Mouse (Mus musculus) hindbrain, embryonic 15.5 days (tissue): ENCODE measurements around the gene Polr2b. TPM values are rescaled to one million over a fixed set of nuclear protein-coding genes. Genes with fewer than 3 reads are reported as not detected.

ENCODE experiments used
- ATAC-seq: fragments of 200-750 bp; cut with Nextera tagmentation; 2 replicates; pipeline ENCODE4 v1.8.0; 2017; ENCODE audit warnings: low read depth, moderate number of reproducible peaks, moderate TSS enrichment; ENCODE audit not compliant: low FRiP score
- H3K27ac ChIP-seq: fragments of 300-500 bp; sonication (generic); replicated peaks from 2 replicates; pipeline ENCODE4 v1.5.1; 2015; ENCODE audit warnings: mild to moderate bottlenecking, inconsistent platforms
- H3K27me3 ChIP-seq: fragments of 300-500 bp; sonication (generic); 2 replicates; pipeline ENCODE4 v1.6.1; 2015; ENCODE audit warnings: control low read depth, inconsistent platforms
- H3K36me3 ChIP-seq: fragments of 300-500 bp; sonication (generic); 2 replicates; pipeline ENCODE4 v1.6.1; 2015; ENCODE audit warnings: control low read depth, inconsistent platforms
- H3K4me1 ChIP-seq: fragments of 300-500 bp; sonication (generic); replicated peaks from 2 replicates; pipeline ENCODE4 v1.6.1; 2015; ENCODE audit warnings: control low read depth, inconsistent platforms
- H3K4me2 ChIP-seq: fragments of 300-500 bp; sonication (generic); 2 replicates; pipeline ENCODE4 v1.6.1; 2015; ENCODE audit warnings: moderate library complexity, mild to moderate bottlenecking, inconsistent platforms
- H3K4me3 ChIP-seq: fragments of 300-500 bp; sonication (generic); 2 replicates; pipeline ENCODE4 v1.5.1; 2015; ENCODE audit warnings: mild to moderate bottlenecking, inconsistent platforms
- H3K9ac ChIP-seq: fragments of 300-500 bp; sonication (generic); 2 replicates; pipeline ENCODE4 v1.6.1; 2015; ENCODE audit warnings: inconsistent platforms
- H3K9me3 ChIP-seq: fragments of 300-500 bp; sonication (generic); 2 replicates; pipeline ENCODE4 v1.6.1; 2016; ENCODE audit warnings: control low read depth, inconsistent platforms
- WGBS: fragments of 180-500 bp; shearing (Covaris S2); methylation state at CpG from one replicate; pipeline ENCODE4 v1.1.7; 2015; 5-methylcytosine and 5-hydroxymethylcytosine counted together
- polyA plus RNA-seq: library from polyadenylated mRNA; unstranded; fragments of >200 nt; fragmentation: Nextera tagmentation; extraction: Ambion mirVana; gene quantifications from 2 replicates; pipeline ENCODE4 v1.2.1, GENCODE M21; 2015

Gene Polr2b
- polyA plus RNA-seq, 1 experiment from 2014 or later, result 56.8 TPM

GRCm38 (mm10) chr5:77384724-77385123 lies 74.8 kb downstream of the Polr2b start:
- ATAC-seq, result no peak
- Histone ChIP-seq H3K27me3 (no peaks in the 10 kb centered on the region), H3K36me3 (no peaks in the 10 kb centered on the region), H3K9ac (no peak overlapping the region), H3K4me2 (no peak overlapping the region), H3K27ac (no peak overlapping the region), H3K4me1 (no peaks in the 10 kb centered on the region), H3K4me3 (no peak overlapping the region), H3K9me3 (no peaks in the 10 kb centered on the region)
- 51% methylated on average over 9 of the region's 9 CpGs for WGBS

DNA sequence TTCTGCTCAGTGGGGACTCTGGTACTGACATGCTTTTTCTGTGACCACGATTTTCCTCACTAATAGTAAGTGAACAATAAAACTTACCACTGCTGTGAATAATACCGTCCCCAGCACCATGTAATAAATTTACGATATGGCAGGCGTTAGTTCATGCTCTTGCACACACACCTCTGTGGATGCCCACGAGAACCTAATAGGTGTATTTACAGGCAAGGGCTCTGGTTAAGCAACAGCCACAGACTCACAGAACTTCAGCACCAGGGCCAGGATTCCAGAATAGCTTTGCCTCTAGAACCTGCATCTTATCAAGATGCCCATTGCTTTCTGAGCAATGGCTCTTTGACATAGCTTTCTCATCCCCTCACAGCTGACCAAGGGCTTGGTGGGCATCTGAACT lies 75.3 kb downstream of the Polr2b start:
- no peak for ATAC-seq
- no peaks in the 10 kb centered on the region for H3K27me3 ChIP-seq
- no peak overlapping the region for H3K27ac ChIP-seq
- 81% methylated on average over 5 of the region's 5 CpGs for WGBS
- no peak overlapping the region for H3K9ac ChIP-seq
- H3K9me3 ChIP-seq, result no peaks in the 10 kb centered on the region
- no peaks in the 10 kb centered on the region for H3K4me1 ChIP-seq
- H3K36me3 ChIP-seq, result no peaks in the 10 kb centered on the region
- no peak overlapping the region for H3K4me2 ChIP-seq
- no peak overlapping the region for H3K4me3 ChIP-seq

GRCm38 (mm10) chr5:77385900-77386595 lies 76.1 kb downstream of the Polr2b start:
- Histone ChIP-seq H3K27ac (no peak overlapping the region), H3K4me3 (no peak overlapping the region), H3K36me3 (no peaks in the 10 kb centered on the region), H3K27me3 (no peaks in the 10 kb centered on the region), H3K9me3 (no peaks in the 10 kb centered on the region), H3K9ac (no peak overlapping the region), H3K4me1 (no peaks in the 10 kb centered on the region), H3K4me2 (no peak overlapping the region)
- ATAC-seq, result no peak
- 85% methylated on average over 6 of the region's 6 CpGs for WGBS

GRCm38 (mm10) chr5:77386596-77387413 lies 76.9 kb downstream of the Polr2b start:
- Histone ChIP-seq H3K4me3 (no peak overlapping the region), H3K27ac (no peak overlapping the region), H3K27me3 (no peaks in the 10 kb centered on the region), H3K9ac (no peak overlapping the region), H3K9me3 (no peaks in the 10 kb centered on the region), H3K4me1 (no peaks in the 10 kb centered on the region), H3K36me3 (no peaks in the 10 kb centered on the region), H3K4me2 (no peak overlapping the region)
- WGBS, result 79% methylated on average over 10 of the region's 10 CpGs
- ATAC-seq, result no peak

DNA sequence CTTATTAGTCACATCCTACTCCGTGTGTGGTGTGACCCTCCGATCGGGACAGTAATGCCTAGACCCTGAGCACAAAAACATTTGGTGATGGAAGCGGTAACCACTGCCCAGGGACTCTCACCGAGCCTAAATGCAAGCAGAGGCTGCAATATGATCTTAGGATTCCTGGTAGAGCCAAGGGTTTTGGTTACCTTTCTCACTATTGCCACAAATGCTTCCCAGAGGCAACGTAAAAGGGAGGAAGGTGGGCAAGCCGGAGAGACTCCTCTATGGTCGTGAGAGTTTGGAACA lies 77.4 kb downstream of the Polr2b start:
- no peaks in the 10 kb centered on the region for H3K9me3 ChIP-seq
- no peak overlapping the region for H3K4me3 ChIP-seq
- no peaks in the 10 kb centered on the region for H3K4me1 ChIP-seq
- no peaks in the 10 kb centered on the region for H3K36me3 ChIP-seq
- WGBS, result 87% methylated on average over 8 of the region's 8 CpGs
- no peak overlapping the region for H3K4me2 ChIP-seq
- no peak overlapping the region for H3K9ac ChIP-seq
- H3K27ac ChIP-seq, result no peak overlapping the region
- no peak for ATAC-seq
- H3K27me3 ChIP-seq, result no peaks in the 10 kb centered on the region

DNA sequence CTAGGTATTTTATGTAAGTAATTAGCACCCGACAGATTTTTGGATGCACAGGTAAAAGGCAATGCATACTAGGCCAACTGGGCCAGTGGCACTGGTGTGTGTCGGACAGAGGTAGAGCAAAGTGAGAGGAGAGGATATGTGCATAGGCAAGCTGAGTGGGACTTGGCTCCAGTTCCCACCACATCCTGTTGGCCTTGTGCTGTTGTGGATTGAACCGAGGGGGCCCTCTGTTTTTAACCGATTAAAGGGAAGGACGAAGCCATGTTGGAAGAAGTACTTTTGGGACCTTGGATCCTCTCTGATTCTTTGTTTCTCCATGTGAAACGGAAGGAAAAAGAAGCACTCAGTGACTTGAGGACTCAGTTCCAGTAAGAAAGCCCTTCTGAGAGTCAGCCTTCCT lies 78.4 kb downstream of the Polr2b start:
- H3K4me1 ChIP-seq, result no peaks in the 10 kb centered on the region
- H3K4me3 ChIP-seq, result no peak overlapping the region
- H3K9ac ChIP-seq, result no peak overlapping the region
- H3K36me3 ChIP-seq, result no peaks in the 10 kb centered on the region
- no peaks in the 10 kb centered on the region for H3K9me3 ChIP-seq
- H3K4me2 ChIP-seq, result no peak overlapping the region
- ATAC-seq, result no peak
- H3K27me3 ChIP-seq, result no peaks in the 10 kb centered on the region
- 88% methylated on average over 6 of the region's 6 CpGs for WGBS
- H3K27ac ChIP-seq, result no peak overlapping the region

GRCm38 (mm10) chr5:77390272-77390671 lies 80.3 kb downstream of the Polr2b start:
- no peak for ATAC-seq
- Histone ChIP-seq H3K9me3 (no peaks in the 10 kb centered on the region), H3K27me3 (no peaks in the 10 kb centered on the region), H3K27ac (no peak overlapping the region), H3K36me3 (no peaks in the 10 kb centered on the region), H3K9ac (no peak overlapping the region), H3K4me3 (no peak overlapping the region), H3K4me1 (peaks cover 7% of the 10 kb centered on the region), H3K4me2 (no peak overlapping the region)
- WGBS, result 83% methylated on average over 2 of the region's 2 CpGs

DNA sequence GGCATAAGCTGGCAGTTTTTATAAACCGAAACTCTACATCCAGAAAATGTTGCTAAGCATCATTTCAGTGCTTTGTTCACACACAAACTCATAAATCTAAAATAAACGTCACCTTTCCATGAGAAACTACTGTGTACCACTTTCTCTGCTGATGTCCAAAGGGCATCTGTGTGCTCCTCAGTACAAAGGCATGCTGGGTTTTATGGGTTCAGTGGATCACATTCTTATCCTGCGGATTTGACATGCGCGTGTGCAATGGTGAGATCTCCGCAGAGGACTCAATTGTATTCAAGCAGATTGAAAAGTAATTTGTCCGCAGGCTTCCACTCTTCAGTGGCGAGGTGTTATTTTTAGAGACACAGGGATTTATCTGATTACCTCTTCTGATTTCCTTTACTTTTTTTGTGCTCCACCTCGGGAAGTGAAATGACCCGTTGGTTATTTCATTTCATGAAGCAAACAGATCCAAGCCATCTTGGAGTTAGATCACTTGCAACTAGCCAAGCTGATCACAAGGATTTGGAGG lies 83.2 kb downstream of the Polr2b start:
- no peaks in the 10 kb centered on the region for H3K36me3 ChIP-seq
- no peaks in the 10 kb centered on the region for H3K9me3 ChIP-seq
- H3K27ac ChIP-seq, result no peak overlapping the region
- ATAC-seq, result no peak
- peaks cover 7% of the 10 kb centered on the region for H3K4me1 ChIP-seq
- WGBS, result 85% methylated on average over 10 of the region's 10 CpGs
- H3K9ac ChIP-seq, result no peak overlapping the region
- no peak overlapping the region for H3K4me2 ChIP-seq
- no peaks in the 10 kb centered on the region for H3K27me3 ChIP-seq
- no peak overlapping the region for H3K4me3 ChIP-seq

GRCm38 (mm10) chr5:77393990-77394618 lies 84.2 kb downstream of the Polr2b start:
- no peak overlapping the region for H3K4me3 ChIP-seq
- no peak overlapping the region for H3K4me2 ChIP-seq
- H3K27ac ChIP-seq, result no peak overlapping the region
- peak; percentile 62; the same call in 1 of the 2 replicates for ATAC-seq
- H3K9ac ChIP-seq, result no peak overlapping the region
- 36% methylated on average over 9 of the region's 9 CpGs for WGBS
- no peaks in the 10 kb centered on the region for H3K9me3 ChIP-seq
- no peaks in the 10 kb centered on the region for H3K27me3 ChIP-seq
- no peaks in the 10 kb centered on the region for H3K36me3 ChIP-seq
- peaks cover 7% of the 10 kb centered on the region for H3K4me1 ChIP-seq

- Histone ChIP-seq H3K9me3 (no peaks in the 10 kb centered on the region), H3K27me3 (no peaks in the 10 kb centered on the region), H3K9ac (no peak overlapping the region), H3K36me3 (no peaks in the 10 kb centered on the region), H3K4me2 (no peak overlapping the region), H3K4me1 (peaks cover 7% of the 10 kb centered on the region), H3K27ac (no peak overlapping the region), H3K4me3 (no peak overlapping the region)
- WGBS, result 65% methylated on average over 14 of the region's 14 CpGs
- no peak for ATAC-seq
Observed at GRCm38 (mm10) chr5:77398285-77399057, 88.5 kb downstream of the Polr2b start.
